Mouse (Mus musculus) ovary, adult 10 weeks (tissue): ENCODE measurements around the gene Cilp. TPM values are rescaled to one million over a fixed set of nuclear protein-coding genes. Genes with fewer than 3 reads are reported as not detected.

Source experiments
- polyA plus RNA-seq: library from polyadenylated mRNA; stranded (reverse); fragments of 350-450 nt; fragmentation: Illumina TruSeq; extraction: RNeasy Lipid Tissue Mini Kit (QIAGEN cat#74804); gene quantifications from one replicate; pipeline ENCODE4 v1.2.3, GENCODE M21; 2014

Cilp gene
- 6.1 TPM for polyA plus RNA-seq

DNA sequence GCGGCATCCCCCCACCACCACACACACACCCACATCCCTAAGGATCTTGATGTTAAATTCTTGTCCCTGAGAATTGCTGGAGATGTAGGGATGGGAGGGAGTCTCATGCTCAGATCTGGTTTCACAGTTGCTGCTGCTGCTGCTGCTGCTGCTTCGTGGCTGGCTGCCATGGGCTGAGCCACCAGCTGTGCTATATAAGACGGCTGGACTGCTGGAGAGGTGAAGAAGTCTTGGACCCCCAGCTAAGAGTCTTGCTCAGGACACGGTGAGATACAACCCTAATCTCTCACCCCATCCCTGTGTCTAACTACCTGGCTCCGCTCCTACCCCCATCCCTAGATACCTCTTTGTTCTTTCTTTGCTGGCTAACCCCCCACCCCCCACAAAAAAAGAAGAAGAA is at the start of gene Cilp:
Gene Cilp, plus strand, starts transcription at position 222 of the 400 bp plus-strand sequence.

DNA sequence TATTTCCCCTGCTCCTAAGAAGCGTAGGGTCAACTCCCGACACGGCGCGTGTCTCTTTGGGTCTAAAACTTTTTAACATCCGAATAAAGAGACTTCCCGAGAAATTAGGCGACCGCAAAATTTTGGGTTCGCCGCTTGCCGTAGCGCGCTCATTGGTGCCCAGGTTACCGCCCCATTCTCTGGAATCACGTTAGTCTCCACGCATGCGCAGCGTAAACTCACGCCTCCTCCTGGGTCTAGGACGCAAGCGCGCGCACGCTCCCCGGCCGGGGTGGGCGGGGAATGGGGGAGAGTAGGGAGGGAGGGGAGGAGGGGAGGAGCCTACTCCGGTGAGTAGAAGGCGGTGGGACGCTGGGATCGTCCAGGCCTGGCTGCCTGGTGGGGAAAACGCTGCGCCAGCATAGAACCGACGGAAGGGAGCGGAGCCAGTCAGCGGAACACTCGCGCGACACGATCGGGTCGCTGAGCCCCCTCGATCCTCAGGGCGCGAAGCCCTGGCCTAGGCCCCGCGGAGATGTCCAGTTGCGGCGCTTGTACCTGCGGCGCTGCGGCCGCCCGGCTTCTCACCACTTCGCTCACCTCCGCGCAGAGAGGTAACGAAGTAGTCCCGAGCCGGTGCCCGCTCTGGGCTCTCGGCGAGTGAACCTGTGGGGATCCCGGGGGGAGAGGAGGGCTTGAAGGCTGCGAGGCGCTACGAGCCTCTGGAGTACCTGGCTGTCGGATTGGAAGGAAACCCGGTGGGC is 29.2 kb downstream of the Cilp start, which contains the start of gene Clpx:
Gene Clpx, plus strand, starts transcription at position 288 of the 743 bp plus-strand sequence.

Other genes with a start within 250 kb of the Cilp start
- 265 TPM for gene Hacd3, start 243.5 kb upstream of the Cilp start, polyA plus RNA-seq
- gene Dpp8, start 232.8 kb upstream of the Cilp start, polyA plus RNA-seq = 173 TPM
- 21.2 TPM for gene Igdcc4, start 163.7 kb upstream of the Cilp start, polyA plus RNA-seq
- gene Igdcc3, start 124.0 kb upstream of the Cilp start, polyA plus RNA-seq = not detected
- gene Parp16, start 69.8 kb upstream of the Cilp start, polyA plus RNA-seq = 3.8 TPM
- gene Clpx, start 29.1 kb downstream of the Cilp start, polyA plus RNA-seq = 102 TPM
- 23.2 TPM for gene Pdcd7, start 80.9 kb downstream of the Cilp start, polyA plus RNA-seq
- gene Ubap1l, start 95.9 kb downstream of the Cilp start, polyA plus RNA-seq = not detected
- gene Kbtbd13, start 126.5 kb downstream of the Cilp start, polyA plus RNA-seq = not detected
- gene Rasl12, start 133.3 kb downstream of the Cilp start, polyA plus RNA-seq = 3.6 TPM
- gene Slc51b, start 157.8 kb downstream of the Cilp start, polyA plus RNA-seq = not detected
- 14.3 TPM for gene Mtfmt, start 170.6 kb downstream of the Cilp start, polyA plus RNA-seq
- gene Spg21, start 195.8 kb downstream of the Cilp start, polyA plus RNA-seq = 176 TPM